Mouse (Mus musculus) brain, embryonic 14.5 days (tissue): ENCODE measurements at regions not wholly inside any gene's neighbourhood (a gene's known extent, or its start where the extent isn't known, plus 50 kb on each side); places are given as distances from the start of the nearest gene placed in this dataset.

Experiments
- CTCF ChIP-seq: fragments of 200-500 bp; IDR thresholded peaks from 2 replicates; pipeline ENCODE4 v1.5.1; 2012; ENCODE audit warnings: inconsistent platforms, mild to moderate bottlenecking, moderate library complexity, borderline replicate concordance; ENCODE audit not compliant: insufficient read depth, insufficient read length; ENCODE audit errors: extremely low read depth
- POLR2A ChIP-seq: fragments of 200-500 bp; IDR thresholded peaks from 2 replicates; pipeline ENCODE4 v1.6.1; 2012; ENCODE audit warnings: mild to moderate bottlenecking, inconsistent platforms, borderline replicate concordance; ENCODE audit not compliant: poor library complexity, insufficient read depth, insufficient read length, severe bottlenecking; ENCODE audit errors: extremely low read depth

DNA sequence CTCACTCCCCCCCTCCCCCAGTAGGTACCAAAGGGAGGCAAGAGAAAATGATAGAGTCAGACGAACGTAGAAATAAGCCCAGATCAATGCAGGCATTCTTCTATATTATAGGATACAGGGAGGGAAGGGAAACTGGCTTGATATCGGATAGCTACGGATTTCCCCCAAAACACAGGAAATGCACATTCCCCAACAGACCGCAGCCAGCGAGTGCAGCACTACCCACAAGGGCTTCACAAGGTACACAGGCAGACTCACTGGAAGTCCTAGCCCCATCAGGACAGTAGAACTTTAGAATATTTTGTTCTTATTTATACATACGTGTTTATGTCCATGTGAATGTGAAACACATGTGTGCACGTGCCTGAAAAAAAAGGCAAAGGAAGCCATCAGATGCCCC is 218.8 kb upstream of the Habp2 start:
- no peak for TF ChIP-seq POLR2A
- TF ChIP-seq CTCF = no peak
